Mouse (Mus musculus) heart, adult 18-20 months (tissue): Measurements from ENCODE around the gene Vav3. TPM values are rescaled to one million over a fixed set of nuclear protein-coding genes. Genes with fewer than 3 reads are reported as not detected.

Source experiments
- DNase-seq, 2 experiments: peaks; one replicate each; pipeline ENCODE4 v3.0.0; 2021 to 2022; ENCODE audit warnings: mixed read lengths in 1 of 2
- long read RNA-seq, 2 experiments: library from polyadenylated mRNA; stranded (forward); transcript quantifications; one replicate each; pipeline ENCODE4 v2.0.0; 2021
- total RNA-seq, 2 experiments: library from RNA; stranded (reverse); gene quantifications; 2 replicates each; pipeline ENCODE4 v1.2.3; 2021

The Vav3 gene
- total RNA-seq = 1 to 10 TPM; 4.8 to 5.4 TPM
- long read RNA-seq, experiment 1, full-length matches to known transcripts = 2 of 4 reads
- long read RNA-seq, experiment 1, partial matches to known transcripts = 0 of 4 reads
- long read RNA-seq, experiment 1, other reads (novel, unspliced or antisense) = 2 of 4 reads
- long read RNA-seq, experiment 2, partial matches to known transcripts = 2 of 2 reads
- long read RNA-seq, experiment 2, other reads (novel, unspliced or antisense) = 0 of 2 reads

DNA sequence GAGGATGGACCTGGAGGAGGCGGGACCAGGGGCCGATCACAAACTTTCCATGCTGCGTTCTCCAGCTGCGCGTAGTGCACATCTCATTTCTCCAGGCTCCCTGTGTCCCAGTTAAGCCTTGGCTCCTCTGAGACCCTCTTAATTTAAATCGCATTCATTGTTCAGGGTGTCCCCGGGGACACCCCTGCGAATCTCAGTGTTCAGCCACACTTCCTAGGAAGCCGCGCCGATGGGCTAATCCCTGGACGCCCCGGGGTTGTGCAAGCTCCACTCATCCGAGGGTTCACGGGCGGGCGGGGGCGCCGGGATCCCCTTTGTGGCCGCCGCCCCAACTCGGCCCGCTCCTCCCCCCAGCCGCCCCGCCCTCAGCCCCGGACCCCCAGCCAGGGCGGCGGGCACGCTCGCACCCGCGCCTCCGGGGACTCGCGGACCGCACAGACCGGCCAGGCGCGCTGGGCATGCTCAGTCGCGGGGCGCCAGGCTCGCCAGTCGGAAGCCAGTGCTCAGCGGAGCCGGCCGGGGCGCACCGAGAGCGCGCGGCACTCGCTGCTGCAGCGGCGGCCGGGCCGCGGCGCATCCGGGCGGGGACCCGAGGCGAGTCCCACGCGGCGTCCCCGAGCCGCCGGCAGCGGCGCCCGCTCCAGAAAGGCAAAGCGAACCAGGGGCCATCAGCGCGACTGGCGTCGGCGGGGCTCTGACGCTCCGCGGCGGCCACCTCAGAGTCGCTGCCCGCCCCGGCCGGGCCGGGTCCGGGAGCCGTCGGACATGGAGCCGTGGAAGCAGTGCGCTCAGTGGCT lies at the start of gene Vav3:
Vav3 (plus strand) TSS at position 380 of the 797 bp plus-strand sequence.
- peak; percentile 76 to 80 for DNase-seq

DNA sequence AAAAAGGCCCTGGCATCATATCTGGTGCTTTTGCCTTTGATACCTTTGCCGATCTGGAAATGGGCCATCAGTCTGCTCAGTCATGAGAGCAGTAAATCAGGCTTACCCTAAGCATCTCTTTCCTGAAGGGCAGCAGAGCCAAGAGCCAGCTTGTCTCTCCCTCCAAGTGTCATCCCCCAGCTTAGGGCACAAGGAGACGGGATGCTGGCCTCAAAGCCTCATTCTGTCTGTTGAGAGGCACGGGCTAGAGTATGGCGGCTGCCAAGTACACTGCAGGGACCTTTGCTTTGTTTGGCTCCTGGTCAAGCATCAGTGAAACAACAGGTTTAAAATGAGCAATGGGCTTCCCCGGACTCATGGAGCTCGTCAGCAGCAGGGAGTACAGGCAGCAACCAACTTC lies 41.6 kb upstream of the Vav3 start:
- no peak for DNase-seq

DNA sequence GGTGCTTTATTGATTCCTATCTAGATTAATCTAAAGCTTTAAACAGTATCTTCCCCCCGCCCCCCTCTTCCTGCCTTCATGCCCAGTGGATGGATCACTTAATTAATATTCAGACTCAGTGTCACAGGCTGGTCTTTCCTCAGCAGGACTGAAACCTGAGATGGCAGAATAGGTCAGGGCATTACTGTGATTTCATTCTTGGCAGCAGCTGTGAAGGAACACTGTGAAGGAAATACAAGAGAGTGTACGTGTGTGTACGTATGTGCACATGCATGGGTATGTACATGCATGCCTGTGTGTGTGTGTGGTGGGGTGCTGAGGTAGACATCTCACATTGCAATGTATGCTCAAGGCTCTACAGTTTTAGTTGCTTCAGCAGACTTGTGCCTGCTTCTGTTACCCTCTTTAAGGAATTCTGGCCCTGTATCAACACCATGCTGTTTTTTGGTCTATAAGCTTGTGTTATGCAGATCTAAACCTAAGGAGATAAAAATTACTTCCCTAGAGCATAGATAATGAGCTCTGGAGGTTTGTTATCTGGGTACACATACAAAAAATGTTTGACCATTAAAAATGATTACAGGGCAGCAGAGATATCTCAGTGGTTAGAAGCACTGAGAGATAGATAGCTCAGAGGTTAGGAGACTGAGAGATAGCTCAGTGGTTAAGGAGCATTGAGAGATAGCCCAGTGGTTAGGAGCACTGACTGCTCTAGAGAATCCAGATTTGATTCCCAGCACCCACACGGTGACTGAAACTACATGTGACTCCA lies 41.0 kb upstream of the Vav3 start:
- no peak for DNase-seq

DNA sequence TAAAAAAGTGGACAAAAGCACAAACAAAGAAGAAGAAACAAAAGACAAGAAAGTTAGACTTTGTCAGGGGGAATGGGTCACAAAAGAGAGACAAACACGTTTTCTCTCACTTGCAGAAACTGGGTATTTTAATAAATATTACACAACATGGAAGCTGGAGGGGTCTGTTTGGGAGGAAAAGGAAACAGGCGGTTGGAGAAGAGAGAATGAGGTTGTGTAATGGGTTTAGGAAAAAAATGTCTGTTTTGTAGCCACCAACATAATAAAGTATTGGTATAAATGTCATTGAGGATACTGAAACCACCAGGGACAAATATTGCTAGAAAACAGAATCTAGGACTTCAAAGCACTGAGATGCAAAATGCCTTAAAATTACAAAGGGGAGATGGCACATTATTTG lies 38.4 kb upstream of the Vav3 start:
- no peak for DNase-seq

DNA sequence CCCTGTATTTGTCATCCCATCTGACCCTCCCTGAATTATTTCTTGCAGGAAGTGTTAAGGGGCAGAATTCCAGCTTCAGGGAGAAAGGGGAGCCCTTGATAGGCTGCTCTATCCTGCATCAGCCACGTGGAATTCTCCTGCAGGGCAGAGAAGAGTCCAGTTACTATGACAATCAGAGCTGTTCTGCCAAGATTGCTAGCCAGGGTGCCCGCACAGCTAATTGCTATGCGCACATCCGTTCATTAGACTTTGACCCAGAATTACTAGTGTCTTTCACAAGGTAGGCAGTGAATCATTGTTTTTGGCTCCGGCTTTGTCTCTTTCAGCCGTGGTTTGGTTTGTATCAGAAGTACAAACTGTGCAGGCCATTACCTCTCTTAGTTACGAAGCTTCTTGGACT lies 33.0 kb upstream of the Vav3 start:
- DNase-seq = peak in 1 of 2 experiments; percentile 25

DNA sequence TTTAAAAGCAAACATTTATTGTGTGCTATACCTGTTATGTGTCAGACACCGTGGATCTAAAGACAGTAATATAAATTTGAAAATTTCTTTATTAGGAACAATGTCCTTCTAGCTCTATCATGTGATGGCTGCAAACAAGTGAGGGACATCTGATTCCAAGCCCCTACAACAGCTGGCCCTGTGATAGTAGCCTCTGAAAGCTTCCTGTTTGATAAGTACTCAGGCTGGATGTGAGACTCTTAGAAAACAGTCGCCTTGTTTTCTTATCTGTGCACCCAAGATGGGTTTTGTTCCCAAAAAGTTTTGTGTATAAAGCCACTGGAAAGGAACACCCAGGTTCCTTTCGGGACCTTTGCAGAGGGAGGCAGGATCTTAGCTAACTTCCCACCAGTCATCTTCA lies 32.0 kb upstream of the Vav3 start:
- DNase-seq = peak; percentile 16 to 28

DNA sequence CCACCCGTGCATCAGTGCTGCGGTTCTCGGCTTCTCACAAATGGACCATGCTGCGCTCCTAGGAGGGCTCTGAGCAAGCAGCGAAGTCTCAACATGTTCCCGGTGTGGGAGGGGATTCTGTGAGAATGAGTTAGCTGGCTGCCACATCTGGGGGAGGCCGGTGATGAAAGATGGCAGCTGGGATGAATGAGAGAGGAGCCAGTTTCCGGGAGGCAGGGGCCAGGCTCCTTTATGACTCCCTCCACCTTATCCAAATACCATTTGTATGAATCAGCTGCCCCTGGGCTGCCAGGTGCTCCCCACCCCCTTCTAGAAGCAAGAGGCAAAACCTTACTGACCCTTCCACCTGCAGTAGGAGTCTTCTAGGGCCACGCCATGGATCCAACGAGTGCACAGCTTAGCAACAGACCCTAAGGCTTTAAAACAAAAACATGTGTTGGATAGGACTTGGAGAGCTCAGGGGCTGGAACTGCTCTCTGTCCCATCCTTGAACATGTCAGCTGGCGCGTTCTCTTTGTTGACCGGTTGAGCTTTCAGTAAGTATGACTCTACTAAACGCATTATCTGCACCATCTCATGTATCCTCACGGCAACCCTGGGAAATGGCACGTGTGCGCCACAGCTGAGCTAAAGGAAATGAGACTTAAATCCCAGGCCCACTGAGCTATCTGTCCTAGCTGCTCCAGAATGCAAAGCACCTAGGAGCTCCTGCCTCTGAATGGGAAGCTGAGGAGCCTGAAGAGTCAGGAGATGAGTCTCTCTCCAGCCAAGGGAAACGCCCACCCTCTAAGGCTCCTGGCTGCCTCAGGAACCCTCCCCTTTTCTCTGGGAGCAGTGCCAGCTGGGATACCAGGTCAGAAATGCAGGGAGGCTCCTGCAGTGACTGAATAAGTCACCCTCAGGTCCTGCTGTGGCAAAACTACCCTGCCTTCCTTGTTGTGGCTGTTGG lies 30.9 kb upstream of the Vav3 start:
- DNase-seq = peak; percentile 74 to 81

DNA sequence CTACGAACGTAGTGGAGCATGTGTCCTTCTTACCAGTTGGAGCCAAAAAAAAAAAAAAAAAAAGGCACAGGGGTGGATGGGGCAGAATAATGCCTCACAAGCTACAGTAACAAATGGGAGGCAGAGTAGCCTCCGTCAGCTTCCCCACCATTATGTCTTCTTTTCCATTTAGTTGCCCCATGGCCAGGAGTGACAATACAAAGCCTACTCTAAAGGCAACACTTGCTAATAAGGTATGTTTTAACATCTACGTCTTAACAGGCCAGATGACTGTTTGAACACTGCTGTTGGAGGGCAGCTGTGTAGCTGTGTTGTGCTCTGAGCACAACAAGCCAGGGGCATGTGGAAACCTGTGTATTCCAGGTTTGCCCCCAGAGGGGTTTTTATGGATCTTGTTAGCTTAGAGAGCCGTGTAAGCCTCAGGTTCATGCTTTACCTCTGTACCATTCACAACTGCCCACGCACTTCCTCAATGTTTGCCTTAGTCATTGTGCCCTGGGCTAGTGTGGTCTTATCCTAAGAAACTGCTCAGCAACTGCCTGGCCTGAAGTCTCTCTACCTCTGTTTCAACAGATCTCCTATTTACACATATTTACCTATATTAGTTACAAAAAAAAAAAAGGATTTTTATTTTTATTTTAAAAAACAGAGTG lies 29.2 kb upstream of the Vav3 start:
- DNase-seq = no peak

DNA sequence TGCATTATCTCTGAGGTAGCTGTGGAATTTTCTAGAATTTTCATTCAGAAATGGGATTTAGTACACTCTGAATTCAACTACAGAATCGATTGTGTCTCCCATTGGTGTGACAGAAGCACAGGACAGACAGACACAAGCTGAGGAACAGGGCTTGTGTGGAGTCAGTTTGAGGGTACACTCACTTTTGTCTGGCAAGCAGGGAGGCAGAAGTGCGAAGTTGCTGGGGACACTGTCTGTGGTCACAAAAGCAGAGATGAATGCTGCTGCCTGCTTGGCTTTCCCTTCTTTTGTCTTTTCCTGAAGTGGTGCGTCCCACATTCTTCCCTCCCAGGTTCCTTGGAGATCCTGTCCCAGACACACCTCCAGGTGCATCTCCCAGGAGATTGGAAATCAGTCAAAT lies 28.6 kb upstream of the Vav3 start:
- no peak for DNase-seq

DNA sequence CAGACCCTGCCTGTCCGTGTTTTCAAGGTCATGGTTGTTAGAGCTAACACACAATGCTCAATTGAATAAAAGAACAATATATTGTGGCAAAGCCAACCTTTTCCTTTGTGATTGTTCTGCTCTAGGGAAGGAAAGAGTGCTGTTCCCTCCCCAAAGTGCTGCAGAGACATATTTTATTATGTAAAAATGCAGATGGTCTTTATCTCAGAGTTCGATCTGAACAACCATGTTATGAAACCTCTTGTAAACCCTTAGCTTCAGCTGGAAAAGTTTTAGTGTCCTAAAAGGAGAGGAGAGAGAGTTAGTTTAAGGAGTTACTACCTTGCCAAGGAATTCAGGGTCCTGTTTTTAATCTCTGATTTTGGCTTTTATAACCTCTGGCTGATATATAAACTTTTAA lies 27.0 kb upstream of the Vav3 start:
- no peak for DNase-seq

DNA sequence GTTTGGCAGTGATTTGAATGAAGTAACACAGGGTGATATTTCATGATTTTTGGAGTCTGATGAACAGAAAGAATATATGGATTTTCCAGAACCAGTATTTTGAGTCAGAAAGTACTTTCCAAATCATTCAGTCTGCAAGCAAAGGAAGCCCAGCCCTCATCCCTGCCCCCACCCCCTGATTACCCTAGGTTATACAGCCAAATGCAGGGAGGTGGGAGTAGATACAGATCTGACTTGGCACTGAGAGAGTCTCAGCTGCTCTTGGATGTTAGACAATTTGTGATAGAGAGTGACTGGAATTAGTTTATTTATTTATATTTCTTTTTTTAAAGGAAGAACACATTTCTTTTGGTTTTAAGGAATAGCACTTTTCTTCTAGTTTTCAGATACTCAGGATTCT lies 18.2 kb upstream of the Vav3 start:
- no peak for DNase-seq

DNA sequence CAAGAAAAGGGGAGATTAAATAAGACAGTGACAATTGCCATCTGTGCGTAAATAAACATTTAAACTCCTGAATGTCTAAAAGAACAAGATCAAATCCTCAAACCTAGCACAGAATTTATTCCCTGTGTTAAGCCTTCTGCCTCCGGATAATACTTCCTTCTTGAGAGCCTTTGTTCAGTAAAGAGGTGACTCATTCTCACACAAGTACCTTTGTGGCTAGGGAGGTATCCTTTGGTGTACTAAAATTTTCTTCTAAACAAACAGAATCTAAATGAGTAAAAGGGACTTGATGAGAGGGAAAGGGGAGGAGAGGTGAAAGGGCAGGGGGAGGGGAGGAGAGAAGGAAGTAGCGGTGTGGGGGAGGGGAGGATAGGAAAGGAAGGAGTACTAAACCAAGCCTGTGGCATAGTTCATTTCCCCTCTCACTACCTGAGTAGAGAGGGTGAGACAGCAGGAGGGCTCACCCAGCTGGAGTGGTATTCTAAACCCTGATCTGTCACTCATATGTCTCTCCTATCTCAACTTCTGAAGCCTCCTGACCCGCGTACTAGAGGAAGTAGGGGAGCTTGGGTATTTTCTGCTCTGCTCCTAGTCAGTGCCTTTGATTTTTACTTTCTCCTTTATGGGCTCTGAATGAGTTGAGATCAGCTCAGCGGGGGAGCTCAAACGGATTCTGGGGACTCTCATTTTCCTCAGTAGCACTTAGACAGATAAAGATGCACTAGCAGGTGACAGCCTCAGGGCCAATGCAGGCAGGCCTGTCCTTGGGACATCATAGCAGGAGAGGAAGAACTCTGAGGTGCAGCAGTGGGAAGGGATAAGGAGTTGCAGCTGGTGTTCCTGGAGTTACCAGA lies 16.8 kb upstream of the Vav3 start:
- no peak for DNase-seq

DNA sequence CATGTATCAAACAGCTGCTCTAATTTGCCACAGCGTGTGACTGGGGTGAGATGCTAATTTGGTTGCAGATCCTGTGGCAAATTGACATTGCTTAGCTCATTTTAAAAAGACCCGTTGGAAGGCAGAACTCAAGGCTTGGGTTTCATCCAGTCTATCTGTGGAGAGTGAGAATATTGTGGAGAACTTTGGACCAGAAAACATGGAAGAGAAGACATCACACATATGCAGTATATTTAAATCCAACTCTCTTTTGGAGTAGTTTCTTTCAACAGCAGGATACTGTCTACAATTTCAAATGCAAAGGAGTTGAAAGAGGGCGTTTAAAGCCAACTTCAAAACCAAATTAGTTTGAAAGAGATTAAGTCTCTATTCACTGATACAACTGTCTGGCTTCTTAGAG lies 13.3 kb upstream of the Vav3 start:
- DNase-seq = no peak

DNA sequence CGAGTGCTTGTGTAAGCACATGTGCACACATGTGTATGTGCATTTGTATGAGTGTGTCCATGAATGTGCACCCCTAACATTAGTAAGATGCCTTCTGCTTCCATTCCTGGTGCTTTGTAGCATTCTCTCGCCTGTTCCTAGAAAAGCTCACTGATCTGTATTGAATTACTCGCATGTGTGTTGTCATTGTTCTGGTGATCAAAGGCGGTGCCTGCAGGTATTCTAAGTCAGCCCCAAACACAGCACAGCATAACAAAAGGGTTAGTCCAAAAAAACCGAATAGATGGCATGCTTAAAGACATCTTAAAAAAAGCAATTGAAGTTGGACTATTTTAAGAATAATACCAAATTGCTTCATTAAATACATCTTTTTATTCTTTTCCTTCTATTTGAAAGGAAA lies 7.7 kb upstream of the Vav3 start:
- DNase-seq = no peak

DNA sequence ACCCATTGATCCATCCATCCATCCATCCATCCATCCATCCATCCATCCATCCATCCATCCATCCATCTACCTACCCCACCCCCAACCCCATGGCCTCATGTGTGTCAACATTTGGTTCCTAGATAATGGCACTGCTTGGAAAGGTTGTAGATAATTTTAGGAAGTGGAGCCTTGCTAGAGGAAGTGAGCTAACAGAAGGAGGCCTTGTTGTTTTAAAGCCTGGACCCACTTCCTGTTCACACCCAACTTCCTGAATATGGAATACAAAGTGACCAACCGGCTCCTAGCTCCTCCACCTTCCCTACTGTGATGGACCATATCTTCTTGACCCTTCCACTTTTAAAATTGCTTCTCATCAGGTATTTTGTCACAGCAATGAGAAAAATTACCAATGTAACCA lies 5.0 kb upstream of the Vav3 start:
- DNase-seq = no peak

DNA sequence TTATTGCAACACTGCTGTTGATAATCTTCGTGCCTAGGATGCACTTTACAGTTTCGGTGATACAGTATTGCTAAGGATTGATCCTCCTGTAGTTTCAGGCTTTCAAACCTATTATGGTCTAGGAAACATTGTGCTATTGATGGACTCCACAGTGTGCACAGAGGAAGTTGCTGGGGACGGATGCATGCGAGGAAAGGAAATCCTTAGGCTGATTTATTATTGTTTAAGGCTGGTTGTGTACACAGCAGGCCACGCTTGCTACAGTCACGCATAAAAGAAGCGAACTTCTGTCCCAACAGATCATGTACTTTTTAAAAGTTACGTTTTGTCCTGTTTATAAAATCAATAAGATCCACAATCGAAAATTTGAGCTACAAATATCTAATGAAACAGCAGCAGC lies 1.2 kb upstream of the Vav3 start:
- DNase-seq = no peak

DNA sequence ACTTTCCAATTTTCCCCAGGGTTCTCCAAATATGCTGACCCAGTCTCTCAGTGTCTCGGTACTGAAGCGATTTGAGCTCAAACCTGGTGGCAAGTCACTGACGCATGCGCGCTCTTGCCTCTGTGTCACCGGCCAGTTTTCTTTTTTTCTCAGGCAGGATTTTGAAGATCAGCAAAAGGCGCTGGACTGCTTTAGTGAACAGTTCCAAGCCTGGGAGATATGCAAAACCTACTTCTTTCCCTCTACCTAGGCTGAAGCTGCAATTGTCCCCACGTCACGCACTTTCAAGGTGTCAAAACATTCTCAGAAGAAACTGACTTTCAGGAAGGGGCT lies 546 bp upstream of the Vav3 start:
- DNase-seq = peak in 1 of 2 experiments; percentile 75

DNA sequence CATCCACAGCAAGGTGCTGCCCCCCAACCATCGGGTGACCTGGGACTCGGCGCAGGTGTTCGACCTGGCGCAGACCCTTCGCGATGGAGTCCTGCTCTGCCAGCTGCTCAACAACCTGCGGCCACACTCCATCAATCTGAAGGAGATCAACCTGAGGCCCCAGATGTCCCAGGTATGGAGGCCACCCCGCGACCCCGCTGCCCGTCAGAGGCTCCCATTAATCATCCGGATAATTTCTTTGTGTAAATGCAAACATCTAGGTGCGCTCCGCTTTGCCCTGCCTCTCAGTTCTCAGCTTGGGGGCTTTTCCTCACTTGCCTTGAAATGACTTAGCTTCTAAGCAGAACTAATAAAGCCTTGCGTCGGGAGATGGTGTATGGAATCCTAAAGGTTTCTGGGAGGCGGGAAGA lies 623 bp downstream of the Vav3 start:
- no peak for DNase-seq

DNA sequence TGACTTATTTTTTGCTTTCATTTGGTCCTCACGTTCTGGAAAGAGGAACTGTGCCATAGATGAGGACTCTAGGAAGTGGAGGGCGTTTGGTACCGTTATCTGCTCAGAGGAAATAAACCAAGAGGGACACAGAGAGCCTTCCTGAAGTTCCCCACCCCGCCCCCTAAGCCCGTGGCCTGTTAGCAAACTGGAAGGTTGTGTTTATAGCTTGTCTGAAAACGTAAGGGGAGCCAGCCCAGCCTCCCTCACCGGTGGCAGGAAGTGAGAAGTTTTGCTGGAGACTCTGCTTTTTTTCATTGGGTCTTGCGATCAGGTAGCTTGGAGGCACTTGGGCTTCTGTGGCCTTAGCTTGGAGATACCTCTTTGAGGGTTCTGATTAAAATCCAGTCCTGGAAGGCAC lies 1.2 kb downstream of the Vav3 start:
- peak; percentile 65 to 67 for DNase-seq

DNA sequence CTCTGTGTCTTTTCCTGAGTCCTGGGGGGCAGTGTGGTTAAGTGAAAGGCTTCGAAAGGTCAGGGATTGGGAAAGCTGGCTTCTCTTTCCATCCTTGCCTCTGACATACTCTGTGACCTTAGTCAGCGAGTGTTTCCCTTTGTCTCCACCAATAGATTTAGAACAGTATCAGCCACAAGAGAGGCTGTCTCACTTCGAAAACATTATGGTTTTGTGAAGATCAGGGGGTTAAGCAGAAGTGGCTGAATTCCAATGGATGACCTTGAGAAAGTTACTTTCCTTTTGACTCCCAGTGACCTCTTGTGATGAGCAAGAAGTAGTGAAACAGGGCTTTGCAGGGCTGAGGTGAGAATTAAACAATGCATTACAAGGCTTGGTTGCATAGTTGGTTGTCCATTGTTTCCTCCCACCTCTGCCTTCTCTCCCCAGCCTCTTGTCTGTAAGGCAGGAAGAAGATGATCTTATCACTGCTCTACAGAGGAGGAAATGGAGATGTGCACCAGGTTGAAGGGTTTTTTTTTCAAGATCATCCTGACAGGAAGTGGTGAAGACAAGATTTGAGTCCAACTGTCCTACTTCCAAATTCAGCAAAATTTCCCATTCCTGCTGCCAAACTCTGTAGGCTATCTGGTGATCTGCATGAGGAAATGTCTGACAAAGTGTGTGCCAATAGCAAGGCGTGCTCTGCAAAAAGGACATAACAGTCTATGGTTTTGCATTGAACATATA lies 11.7 kb downstream of the Vav3 start:
- DNase-seq = peak in 1 of 2 experiments; percentile 49
